Mouse (Mus musculus): ENCODE measurements around the gene Syt3. TPM values are rescaled to one million over a fixed set of nuclear protein-coding genes. Genes with fewer than 3 reads are reported as not detected.
A peak's percentile ranks its signal among the peaks of the same experiment; 100 is the strongest.

Syt3 gene
- polyA plus RNA-seq (2012; rRNA removed): 2.8 and 3.1 TPM in 2 replicates

GRCm38 (mm10) chr7:44383980-44384715, at the start of gene Syt3:
TSS of gene Syt3 (plus strand) at chr7:44384102.
- WGBS: 2% methylated on average over 26 of the region's 33 CpGs
- Histone ChIP-seq H3K4me1 (ENCODE audit: control insufficient read depth, insufficient read depth, low read length) (peaks cover 2% of the 10 kb centered on the region; the same call in 1 of the 2 replicates), H3K4me3 (replicated peaks; ENCODE audit: extremely low read depth, low read depth, low read length) (peak within 1 kb of the TSS; percentile 62)
- TF ChIP-seq CTCF (IDR thresholded peaks at IDR 0.05; ENCODE audit: insufficient read depth, low read length) (no peak), POLR2A (IDR thresholded peaks at IDR 0.05; ENCODE audit: borderline replicate concordance, extremely low read depth, low read depth, low read length) (no peak)
- peak; percentile 68 for DNase-seq

- Histone ChIP-seq H3K4me3 (replicated peaks; ENCODE audit: extremely low read depth, low read depth, low read length) (no peak overlapping the region), H3K4me1 (ENCODE audit: control insufficient read depth, insufficient read depth, low read length) (no peaks in the 10 kb centered on the region)
- 60% methylated on average over 14 of the region's 14 CpGs for WGBS
- no peak for DNase-seq
- TF ChIP-seq CTCF (IDR thresholded peaks at IDR 0.05; ENCODE audit: insufficient read depth, low read length) (no peak), POLR2A (IDR thresholded peaks at IDR 0.05; ENCODE audit: borderline replicate concordance, extremely low read depth, low read depth, low read length) (no peak)
Observed at GRCm38 (mm10) chr7:44334139-44334538, 49.8 kb upstream of the Syt3 start.

- no peaks in the 10 kb centered on the region for H3K4me1 ChIP-seq (ENCODE audit: control insufficient read depth, insufficient read depth, low read length)
- no peak for DNase-seq
- TF ChIP-seq CTCF (IDR thresholded peaks at IDR 0.05; ENCODE audit: insufficient read depth, low read length) (no peak), POLR2A (IDR thresholded peaks at IDR 0.05; ENCODE audit: borderline replicate concordance, extremely low read depth, low read depth, low read length) (no peak)
- WGBS: 7% methylated on average over 19 of the region's 40 CpGs
- no peak overlapping the region for H3K4me3 ChIP-seq (replicated peaks; ENCODE audit: extremely low read depth, low read depth, low read length)
Observed at GRCm38 (mm10) chr7:44335031-44335878, 48.6 kb upstream of the Syt3 start.

- TF ChIP-seq CTCF (IDR thresholded peaks at IDR 0.05; ENCODE audit: insufficient read depth, low read length): no peak
- no peak for TF ChIP-seq POLR2A (IDR thresholded peaks at IDR 0.05; ENCODE audit: borderline replicate concordance, extremely low read depth, low read depth, low read length)
- no peak overlapping the region for H3K4me3 ChIP-seq (replicated peaks; ENCODE audit: extremely low read depth, low read depth, low read length)
- 2% methylated on average over 54 of the region's 54 CpGs for WGBS
- no peaks in the 10 kb centered on the region for H3K4me1 ChIP-seq (ENCODE audit: control insufficient read depth, insufficient read depth, low read length)
- DNase-seq: no peak
Observed at GRCm38 (mm10) chr7:44336046-44337021, 47.6 kb upstream of the Syt3 start.

GRCm38 (mm10) chr7:44337121-44337849, 46.6 kb upstream of the Syt3 start:
- no peak for DNase-seq
- Histone ChIP-seq H3K4me3 (replicated peaks; ENCODE audit: extremely low read depth, low read depth, low read length) (no peak overlapping the region), H3K4me1 (ENCODE audit: control insufficient read depth, insufficient read depth, low read length) (no peaks in the 10 kb centered on the region)
- TF ChIP-seq POLR2A (IDR thresholded peaks at IDR 0.05; ENCODE audit: borderline replicate concordance, extremely low read depth, low read depth, low read length) (no peak), CTCF (IDR thresholded peaks at IDR 0.05; ENCODE audit: insufficient read depth, low read length) (no peak)
- WGBS: 8% methylated on average over 32 of the region's 32 CpGs

GRCm38 (mm10) chr7:44340226-44340625, 43.7 kb upstream of the Syt3 start:
- 55% methylated on average over 6 of the region's 6 CpGs for whole genome bisulfite sequencing
- Histone ChIP-seq H3K4me1 (ENCODE audit: control insufficient read depth, insufficient read depth, low read length) (no peaks in the 10 kb centered on the region), H3K4me3 (replicated peaks; ENCODE audit: extremely low read depth, low read depth, low read length) (no peak overlapping the region)
- no peak for DNase-seq
- no peak for TF ChIP-seq CTCF (IDR thresholded peaks at IDR 0.05; ENCODE audit: insufficient read depth, low read length)
- TF ChIP-seq POLR2A (IDR thresholded peaks at IDR 0.05; ENCODE audit: borderline replicate concordance, extremely low read depth, low read depth, low read length): no peak

GRCm38 (mm10) chr7:44341119-44341518, 42.8 kb upstream of the Syt3 start:
- no peak for TF ChIP-seq CTCF (IDR thresholded peaks at IDR 0.05; ENCODE audit: insufficient read depth, low read length)
- no peak for TF ChIP-seq POLR2A (IDR thresholded peaks at IDR 0.05; ENCODE audit: borderline replicate concordance, extremely low read depth, low read depth, low read length)
- no peak for DNase-seq
- WGBS: 76% methylated on average over 10 of the region's 10 CpGs
- H3K4me3 ChIP-seq (replicated peaks; ENCODE audit: extremely low read depth, low read depth, low read length): no peak overlapping the region
- no peaks in the 10 kb centered on the region for H3K4me1 ChIP-seq (ENCODE audit: control insufficient read depth, insufficient read depth, low read length)

GRCm38 (mm10) chr7:44341714-44342113, 42.2 kb upstream of the Syt3 start:
- Histone ChIP-seq H3K4me3 (replicated peaks; ENCODE audit: extremely low read depth, low read depth, low read length) (no peak overlapping the region), H3K4me1 (ENCODE audit: control insufficient read depth, insufficient read depth, low read length) (no peaks in the 10 kb centered on the region)
- TF ChIP-seq CTCF (IDR thresholded peaks at IDR 0.05; ENCODE audit: insufficient read depth, low read length): no peak
- no peak for TF ChIP-seq POLR2A (IDR thresholded peaks at IDR 0.05; ENCODE audit: borderline replicate concordance, extremely low read depth, low read depth, low read length)
- no peak for DNase-seq
- WGBS: 55% methylated on average over 5 of the region's 5 CpGs

All from lung, adult 2 months (tissue).